Comparison of ENCODE assay signal across 25 mouse cellular contexts in the genomic region with DNA sequence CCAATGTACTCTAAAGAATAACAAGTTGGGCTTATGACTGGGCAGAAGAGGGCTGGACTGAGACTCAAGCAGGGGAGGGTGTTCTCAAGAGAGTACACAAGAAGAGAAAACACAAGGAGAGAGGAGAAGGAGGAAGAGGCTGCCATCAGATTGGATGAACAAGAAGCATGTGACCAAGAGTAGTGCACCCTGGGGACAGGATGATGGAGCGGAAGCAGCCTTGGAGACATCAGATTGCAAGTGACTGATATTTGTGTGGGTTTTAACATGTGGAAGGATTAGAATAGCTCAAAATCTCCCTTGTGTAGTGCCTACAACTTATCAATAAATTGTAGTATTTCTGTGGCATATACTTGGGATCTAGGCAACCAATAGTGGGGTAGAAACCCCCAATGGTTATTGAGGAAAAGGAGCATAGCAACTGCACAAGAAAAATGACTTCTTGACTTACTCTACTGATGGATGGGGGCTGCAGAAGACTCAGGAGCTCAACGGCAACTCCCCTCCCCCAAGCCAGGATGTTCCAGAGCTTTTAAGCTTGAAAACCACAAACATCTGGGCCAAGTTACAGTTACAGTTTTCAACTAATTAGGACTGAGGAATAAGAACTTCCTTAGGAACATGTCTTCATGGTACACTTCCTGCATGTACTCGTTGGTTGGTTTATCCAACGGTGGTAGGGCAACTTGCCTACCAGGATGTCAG. TPM values are rescaled to one million over a fixed set of nuclear protein-coding genes. Genes with fewer than 3 reads are reported as not detected.
DNase-seq lines count a peak whose midpoint lies in the region; ATAC-seq and TF ChIP-seq lines count a peak whose summit lies in the region.
"Had no signal": no experiment of that assay in that cellular context is flagged by ENCODE, and none has a peak within 500 bp of the region (broad histone marks: within the 10 kb centered on the region; RNA-seq: fewer than 3 reads in every experiment).

No protein-coding gene starts in this region.

- H3K9ac ChIP-seq in liver, postnatal 0 days (replicated peaks): no peak overlapping the region
- H3K9ac ChIP-seq: forebrain, embryonic 15.5 days; hindbrain, embryonic 14.5 days; liver, embryonic 15.5 days; lung, embryonic 15.5 days; midbrain, embryonic 12.5 days; neural tube, embryonic 13.5 days had no signal

- H3K4me1 ChIP-seq in liver, postnatal 0 days (ENCODE audit: insufficient read depth): no peaks in the 10 kb centered on the region
- H3K4me1 ChIP-seq: forebrain, embryonic 15.5 days; liver, embryonic 15.5 days; lung, embryonic 15.5 days; midbrain, embryonic 12.5 days; neural tube, embryonic 13.5 days had no signal

- no peaks in the 10 kb centered on the region for H3K36me3 ChIP-seq in liver, postnatal 0 days (replicated peaks; ENCODE audit: insufficient read depth, low read length)
- H3K36me3 ChIP-seq: forebrain, embryonic 15.5 days; G1E; liver, embryonic 15.5 days; lung, embryonic 15.5 days; midbrain, embryonic 12.5 days; neural tube, embryonic 13.5 days had no signal

- H3K9me3 ChIP-seq in liver, postnatal 0 days (ENCODE audit: low read length): no peaks in the 10 kb centered on the region
- H3K9me3 ChIP-seq: forebrain, embryonic 15.5 days; G1E; liver, embryonic 15.5 days; lung, embryonic 15.5 days; midbrain, embryonic 12.5 days; neural tube, embryonic 13.5 days had no signal

- H3K4me2 ChIP-seq in liver, postnatal 0 days (ENCODE audit: low read depth, low read length): no peak overlapping the region
- H3K4me2 ChIP-seq: forebrain, embryonic 15.5 days; heart, embryonic 11.5 days; hindbrain, embryonic 14.5 days; liver, embryonic 15.5 days; lung, embryonic 15.5 days; midbrain, embryonic 12.5 days; neural tube, embryonic 13.5 days had no signal

- TF ChIP-seq CTCF in liver, postnatal 0 days (IDR thresholded peaks at IDR 0.05; ENCODE audit: low read depth): no peak

- no peaks in the 10 kb centered on the region for H3K27me3 ChIP-seq in liver, postnatal 0 days (ENCODE audit: insufficient read depth, low read length)
- H3K27me3 ChIP-seq: forebrain, embryonic 15.5 days; liver, embryonic 15.5 days; lung, embryonic 15.5 days; midbrain, embryonic 12.5 days; neural tube, embryonic 13.5 days had no signal

- no peak for DNase-seq in liver, postnatal 0 days
- DNase-seq in liver (no peak), MN1 (ENCODE audit: low spot score) (no peak)
- DNase-seq in thymus, adult 18-20 months: peak; percentile 42 to 68
- DNase-seq in thymus, postnatal 25 days: peak; percentile 71
- DNase-seq in adrenal gland, adult 18-20 months (ENCODE audit: low spot score in 2 of 2): no peak
- no peak for DNase-seq in cerebellum, adult 8-10 months
- DNase-seq: adrenal gland, postnatal 25 days; cerebellum, adult 18-20 months; cerebellum, postnatal 14 days; gastrocnemius, postnatal 25 days; heart, postnatal 10 days; kidney, adult 9 months; kidney, postnatal 10 days; layer of hippocampus, postnatal 36 days had no signal

- peak; percentile 27; the same call in 1 of the 2 replicates for ATAC-seq in liver, postnatal 0 days
- peak; percentile 42; the same call in 1 of the 2 replicates for ATAC-seq in granulocyte monocyte progenitor cell, adult 5-6 weeks (replicated peaks; ENCODE audit: poor library complexity, severe bottlenecking)
- ATAC-seq: forebrain, embryonic 15.5 days; intestine, postnatal 0 days had no signal

- H3K4me3 ChIP-seq in liver, postnatal 0 days (ENCODE audit: low read depth, low read length): no peak overlapping the region
- H3K4me3 ChIP-seq: forebrain, embryonic 15.5 days; liver, embryonic 15.5 days; lung, embryonic 15.5 days; midbrain, embryonic 12.5 days; neural tube, embryonic 13.5 days had no signal

- TF ChIP-seq EP300 in liver, postnatal 0 days (IDR thresholded peaks at IDR 0.05; ENCODE audit: low read depth): no peak

- H3K27ac ChIP-seq in liver, postnatal 0 days (ENCODE audit: low read depth): no peak overlapping the region; the same call in 1 of the 2 replicates
- H3K27ac ChIP-seq: forebrain, embryonic 15.5 days; hindbrain, embryonic 14.5 days; liver, embryonic 15.5 days; lung, embryonic 15.5 days; midbrain, embryonic 12.5 days; neural tube, embryonic 13.5 days had no signal

- WGBS in liver, postnatal 0 days (ENCODE audit: insufficient replicate concordance): 41% methylated on average over 4 of the region's 4 CpGs

RNA-seq across cellular contexts. Expression of gene Atad1, which starts 1.2 kb away (rescaled TPM):
- 25.9 and 26.0 TPM in 2 replicates for polyA plus RNA-seq in liver, postnatal 0 days (2015; fragmentation: Nextera tagmentation; extraction: Ambion mirVana)
- total RNA-seq in granulocyte monocyte progenitor cell, adult 5-6 weeks (2014; fragmentation: Nextera tagmentation): 59.5 and 62.9 TPM in 2 replicates
- total RNA-seq in granulocyte monocyte progenitor cell, adult 5-6 weeks (2017): 77.7 and 82.9 TPM in 2 replicates
- 10 to 100 TPM; 62.1 to 71.9 TPM for total RNA-seq in adrenal gland, adult 18-20 months (2021)

RNA-seq across cellular contexts. Expression of gene Pten, which starts 16.5 kb away (rescaled TPM):
- polyA plus RNA-seq in liver, postnatal 0 days (2015; fragmentation: Nextera tagmentation; extraction: Ambion mirVana): 5.1 and 5.9 TPM in 2 replicates
- total RNA-seq in granulocyte monocyte progenitor cell, adult 5-6 weeks (2014; fragmentation: Nextera tagmentation): 67.3 and 74.5 TPM in 2 replicates
- 98.5 and 103 TPM in 2 replicates for total RNA-seq in granulocyte monocyte progenitor cell, adult 5-6 weeks (2017)
- total RNA-seq in adrenal gland, adult 18-20 months (2021): 10 to 100 TPM; 69.0 to 74.2 TPM

Comparison
In these comparisons a context has a peak if more than half of its experiments do, and no peak if none do; other contexts are left out.
1. DNase-seq: peak in thymus, adult 18-20 months (2 of 2) and thymus, postnatal 25 days (single experiment); none in liver, postnatal 0 days (single experiment), liver (single experiment), adrenal gland, adult 18-20 months (0 of 2), MN1 (single experiment) and cerebellum, adult 8-10 months (single experiment).